Mouse (Mus musculus): ENCODE results near the gene Acat2. TPM values are rescaled to one million over a fixed set of nuclear protein-coding genes. Genes with fewer than 3 reads are reported as not detected.
"Not testable (repeated sequence)": the region's sequence is repeated elsewhere in the genome, so short reads cannot be mapped to it uniquely, and the experiment has no call there.

Gene Acat2
- 87.7 and 104 TPM in 2 replicates for polyA plus RNA-seq (2015; fragmentation: Nextera tagmentation; extraction: Ambion mirVana)

- H3K9ac ChIP-seq, result peak within 1 kb of the TSS; percentile 78
- 1% methylated on average over 39 of the region's 42 CpGs for WGBS (ENCODE audit: insufficient replicate concordance)
- H3K9me3 ChIP-seq (replicated peaks), result no peaks in the 10 kb centered on the region
- peak within 1 kb of the TSS; percentile 77 for H3K4me3 ChIP-seq (replicated peaks)
- DNase-seq (peak; percentile 91), ATAC-seq (ENCODE audit: low read depth) (peak; percentile 98)
- peaks cover 20% of the 10 kb centered on the region for H3K4me1 ChIP-seq (replicated peaks)
- no peaks in the 10 kb centered on the region for H3K27me3 ChIP-seq
- H3K27ac ChIP-seq, result peak within 1 kb of the TSS; percentile 86
- peaks cover 21% of the 10 kb centered on the region for H3K36me3 ChIP-seq
- peak within 1 kb of the TSS; percentile 74 for H3K4me2 ChIP-seq
Measured at GRCm38 (mm10) chr17:12960331-12960873, at the start of gene Acat2. Gene Acat2 (minus strand): TSS chr17:12960747.

- H3K9me3 ChIP-seq (replicated peaks), result no peaks in the 10 kb centered on the region
- no peak overlapping the region for H3K27ac ChIP-seq
- peak; percentile 47 for DNase-seq
- peaks cover 35% of the 10 kb centered on the region for H3K4me1 ChIP-seq (replicated peaks)
- no peak overlapping the region for H3K9ac ChIP-seq
- 20% methylated on average over 3 of the region's 3 CpGs for WGBS (ENCODE audit: insufficient replicate concordance)
- peaks cover 43% of the 10 kb centered on the region for H3K36me3 ChIP-seq
- no peak overlapping the region for H3K4me3 ChIP-seq (replicated peaks)
- no peak overlapping the region for H3K4me2 ChIP-seq
- no peak for ATAC-seq (ENCODE audit: low read depth)
- no peaks in the 10 kb centered on the region for H3K27me3 ChIP-seq
Measured at GRCm38 (mm10) chr17:13009887-13010286, 49.3 kb upstream of the Acat2 start.

- DNase-seq, result peak; percentile 24
- Histone ChIP-seq H3K9me3 (replicated peaks) (no peaks in the 10 kb centered on the region), H3K4me2 (peak overlapping the region; percentile 91), H3K9ac (peak overlapping the region; percentile 91), H3K36me3 (peaks cover 31% of the 10 kb centered on the region), H3K27me3 (no peaks in the 10 kb centered on the region), H3K4me1 (replicated peaks) (peaks cover 35% of the 10 kb centered on the region), H3K4me3 (replicated peaks) (peak overlapping the region; percentile 89), H3K27ac (peak overlapping the region; percentile 92)
- ATAC-seq (ENCODE audit: low read depth), result no peak
- under 1% methylated on average over 10 of the region's 10 CpGs for WGBS (ENCODE audit: insufficient replicate concordance)
Measured at GRCm38 (mm10) chr17:13008528-13008927, 48.0 kb upstream of the Acat2 start.

GRCm38 (mm10) chr17:13007730-13008425 is 47.3 kb upstream of the Acat2 start:
- ATAC-seq (ENCODE audit: low read depth) (peak; percentile 98), DNase-seq (peak; percentile 99)
- Histone ChIP-seq H3K27me3 (no peaks in the 10 kb centered on the region), H3K9ac (peak overlapping the region; percentile 91), H3K27ac (peak overlapping the region; percentile 92), H3K4me2 (peak overlapping the region; percentile 91), H3K4me3 (replicated peaks) (peak overlapping the region; percentile 89), H3K4me1 (replicated peaks) (peaks cover 35% of the 10 kb centered on the region), H3K36me3 (peaks cover 24% of the 10 kb centered on the region), H3K9me3 (replicated peaks) (no peaks in the 10 kb centered on the region)
- under 1% methylated on average over 75 of the region's 76 CpGs for WGBS (ENCODE audit: insufficient replicate concordance)

- Histone ChIP-seq H3K4me3 (replicated peaks) (peak overlapping the region; percentile 89), H3K27ac (peak overlapping the region; percentile 60), H3K4me1 (replicated peaks) (peaks cover 35% of the 10 kb centered on the region), H3K36me3 (peaks cover 15% of the 10 kb centered on the region), H3K9me3 (replicated peaks) (no peaks in the 10 kb centered on the region), H3K9ac (peak overlapping the region; percentile 59; the same call in 1 of the 2 replicates), H3K27me3 (no peaks in the 10 kb centered on the region), H3K4me2 (peak overlapping the region; percentile 91)
- ATAC-seq (ENCODE audit: low read depth), result no peak
- 56% methylated on average over 5 of the region's 5 CpGs for WGBS (ENCODE audit: insufficient replicate concordance)
- DNase-seq, result no peak
Measured at GRCm38 (mm10) chr17:13006984-13007383, 46.4 kb upstream of the Acat2 start.

GRCm38 (mm10) chr17:13006546-13006945 is 46.0 kb upstream of the Acat2 start, which contains the start of gene Sod2:
Gene Sod2 (plus strand): TSS chr17:13006846.
- not testable (repeated sequence) for ATAC-seq (ENCODE audit: low read depth); H3K27me3 ChIP-seq; H3K9me3 ChIP-seq (replicated peaks); DNase-seq
- 89% methylated on average over 2 of the region's 2 CpGs for WGBS (ENCODE audit: insufficient replicate concordance)
- H3K36me3 ChIP-seq, result peaks cover 11% of the 10 kb centered on the region
- H3K4me2 ChIP-seq, result peak within 1 kb of the TSS; percentile 91
- H3K4me3 ChIP-seq (replicated peaks), result peak within 1 kb of the TSS; percentile 89
- peaks cover 35% of the 10 kb centered on the region for H3K4me1 ChIP-seq (replicated peaks)
- peak within 1 kb of the TSS; percentile 59 for H3K9ac ChIP-seq
- H3K27ac ChIP-seq, result peak within 1 kb of the TSS; percentile 92

GRCm38 (mm10) chr17:13004436-13004835 is 43.9 kb upstream of the Acat2 start:
- WGBS (ENCODE audit: insufficient replicate concordance), result 68% methylated on average over 2 of the region's 2 CpGs

GRCm38 (mm10) chr17:13002243-13002642 is 41.7 kb upstream of the Acat2 start:
- not testable (repeated sequence) for H3K27me3 ChIP-seq; H3K4me3 ChIP-seq (replicated peaks); H3K4me2 ChIP-seq; H3K9ac ChIP-seq; H3K27ac ChIP-seq; H3K36me3 ChIP-seq; H3K9me3 ChIP-seq (replicated peaks); DNase-seq; ATAC-seq (ENCODE audit: low read depth)
- WGBS (ENCODE audit: insufficient replicate concordance), result 72% methylated on average over 5 of the region's 5 CpGs
- H3K4me1 ChIP-seq (replicated peaks), result peaks cover 17% of the 10 kb centered on the region

More at GRCm38 (mm10) chr17:13004436-13004835, 43.9 kb upstream of the Acat2 start:
- not testable (repeated sequence) for H3K36me3 ChIP-seq; H3K27ac ChIP-seq; H3K27me3 ChIP-seq; ATAC-seq (ENCODE audit: low read depth); H3K9me3 ChIP-seq (replicated peaks); DNase-seq; H3K4me2 ChIP-seq; H3K4me3 ChIP-seq (replicated peaks); H3K9ac ChIP-seq
- H3K4me1 ChIP-seq (replicated peaks), result peaks cover 30% of the 10 kb centered on the region

GRCm38 (mm10) chr17:12999069-12999468 is 38.5 kb upstream of the Acat2 start:
- Histone ChIP-seq H3K4me3 (replicated peaks) (no peak overlapping the region), H3K4me1 (replicated peaks) (no peaks in the 10 kb centered on the region), H3K27me3 (no peaks in the 10 kb centered on the region), H3K4me2 (no peak overlapping the region), H3K36me3 (no peaks in the 10 kb centered on the region), H3K9me3 (replicated peaks) (no peaks in the 10 kb centered on the region), H3K9ac (no peak overlapping the region), H3K27ac (no peak overlapping the region)
- 61% methylated on average over 6 of the region's 6 CpGs for WGBS (ENCODE audit: insufficient replicate concordance)
- ATAC-seq (ENCODE audit: low read depth) (no peak), DNase-seq (no peak)

GRCm38 (mm10) chr17:12997890-12998289 is 37.3 kb upstream of the Acat2 start:
- Histone ChIP-seq H3K4me2 (no peak overlapping the region), H3K9ac (no peak overlapping the region), H3K27me3 (no peaks in the 10 kb centered on the region), H3K36me3 (no peaks in the 10 kb centered on the region), H3K4me1 (replicated peaks) (0 out of 2 replicates have a peak, but pooled peaks cover 2% of the 10 kb centered on the region), H3K27ac (no peak overlapping the region), H3K9me3 (replicated peaks) (no peaks in the 10 kb centered on the region), H3K4me3 (replicated peaks) (no peak overlapping the region)
- no peak for ATAC-seq (ENCODE audit: low read depth)
- WGBS (ENCODE audit: insufficient replicate concordance), result 65% methylated on average over 5 of the region's 5 CpGs
- no peak for DNase-seq

GRCm38 (mm10) chr17:12996345-12996744 is 35.8 kb upstream of the Acat2 start:
- no peak overlapping the region for H3K9ac ChIP-seq
- H3K36me3 ChIP-seq, result no peaks in the 10 kb centered on the region
- H3K27me3 ChIP-seq, result no peaks in the 10 kb centered on the region
- no peak overlapping the region for H3K27ac ChIP-seq
- no peaks in the 10 kb centered on the region for H3K9me3 ChIP-seq (replicated peaks)
- no peak overlapping the region for H3K4me3 ChIP-seq (replicated peaks)
- H3K4me1 ChIP-seq (replicated peaks), result 0 out of 2 replicates have a peak, but pooled peaks cover 2% of the 10 kb centered on the region
- WGBS (ENCODE audit: insufficient replicate concordance), result 30% methylated on average over 3 of the region's 3 CpGs
- no peak overlapping the region for H3K4me2 ChIP-seq
- DNase-seq (no peak), ATAC-seq (ENCODE audit: low read depth) (no peak)
